Mouse (Mus musculus) lung, postnatal 10 days (tissue): ENCODE results near the gene Slc25a48.
A peak's percentile ranks its signal among the peaks of the same experiment; 100 is the strongest.

ENCODE experiments used
- DNase-seq: peaks from one replicate; pipeline ENCODE4 v3.0.0; 2021

Slc25a48 gene

DNA sequence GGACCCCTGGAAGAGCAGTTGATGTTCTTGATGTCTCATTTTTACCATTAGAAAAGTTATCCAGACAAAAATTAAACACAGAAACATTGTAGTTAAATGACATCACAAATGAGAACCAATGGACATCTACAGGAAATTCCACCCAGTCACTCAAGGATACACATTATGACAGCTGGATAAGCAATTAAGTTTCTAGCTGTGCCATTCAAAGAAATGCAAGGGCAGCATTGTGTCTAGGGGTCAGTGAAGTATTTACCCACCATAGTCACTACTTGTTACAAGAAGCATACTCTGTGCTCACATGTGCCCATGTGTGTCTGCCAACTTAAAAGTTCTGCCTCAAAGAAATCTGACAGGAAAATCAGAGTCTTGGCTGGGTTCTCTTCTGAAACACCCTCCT lies 75.4 kb downstream of the Slc25a48 start:
- no peak for DNase-seq

- DNase-seq = no peak
Measured at GRCm38 (mm10) chr13:56516311-56516710, 78.2 kb downstream of the Slc25a48 start.

DNA sequence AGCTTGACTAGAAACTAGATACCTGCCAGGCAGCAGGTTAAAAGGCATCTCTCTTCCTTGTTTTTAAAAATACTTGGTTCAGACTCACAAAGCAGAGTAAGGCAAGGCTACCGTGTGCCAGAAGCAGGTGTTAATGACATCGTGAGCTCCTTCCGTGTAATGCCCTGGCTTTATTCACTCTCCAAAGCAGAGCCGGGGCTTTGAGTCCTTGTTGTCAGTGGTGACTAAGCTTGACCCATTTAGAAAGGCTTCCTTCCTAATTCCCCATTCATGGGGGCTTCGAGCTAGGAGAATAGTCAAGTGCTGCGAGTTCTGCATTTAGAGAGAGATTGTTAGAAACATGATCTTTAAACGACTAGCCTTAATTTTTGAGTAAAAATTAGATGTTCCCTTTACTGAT lies 78.7 kb downstream of the Slc25a48 start:
- DNase-seq = no peak

GRCm38 (mm10) chr13:56522081-56522820 lies 84.1 kb downstream of the Slc25a48 start, which contains the start of gene Fbxl21:
TSS of gene Fbxl21 (plus strand) at chr13:56522472.
- peak; percentile 97 for DNase-seq

- no peak for DNase-seq
Measured at GRCm38 (mm10) chr13:56522821-56523167, 84.6 kb downstream of the Slc25a48 start.
